Mouse (Mus musculus) heart, postnatal 0 days (tissue): ENCODE results near the gene Arf4. TPM values are rescaled to one million over a fixed set of nuclear protein-coding genes. Genes with fewer than 3 reads are reported as not detected.

Source experiments
- microRNA-seq: library from miRNA; unstranded; fragments of <30 nt; microRNA quantifications from one replicate; pipeline ENCODE4, GENCODE M21; 2016
- polyA plus RNA-seq: library from polyadenylated mRNA; unstranded; fragments of >200 nt; fragmentation: Nextera tagmentation; extraction: Ambion mirVana; gene quantifications from 2 replicates; pipeline ENCODE4 v1.2.1, GENCODE M21; 2015
- total RNA-seq: library from RNA; depleted of rRNA; stranded (reverse); fragments of >200 nt; gene quantifications from 2 replicates; pipeline ENCODE4 v1.2.3, GENCODE M21; 2014; ENCODE audit warnings: low replicate concordance; rRNA removed

The Arf4 gene
- total and polyA plus RNA-seq, 2 experiments from 2014 or later = 119 to 264 TPM

Small RNAs within 50 kb of the gene (microRNA-seq; reads per million reads assigned to microRNA genes)
- gene Mir7672 = 0.54 reads per million

Other genes with a start within 250 kb of the Arf4 start
- gene Slmap, start 103.1 kb upstream of the Arf4 start, total RNA-seq = 146 and 248 TPM in 2 replicates
- 105 and 140 TPM in 2 replicates for gene Slmap, start 103.1 kb upstream of the Arf4 start, polyA plus RNA-seq
- 20.3 and 32.4 TPM in 2 replicates for gene Dennd6a, start 64.2 kb upstream of the Arf4 start, total RNA-seq
- gene Dennd6a, start 64.2 kb upstream of the Arf4 start, polyA plus RNA-seq = 16.0 and 17.6 TPM in 2 replicates
- 9.4 and 12.0 TPM in 2 replicates for gene Pde12, start 31.8 kb downstream of the Arf4 start, total RNA-seq
- gene Pde12, start 31.8 kb downstream of the Arf4 start, polyA plus RNA-seq = 4.3 and 4.9 TPM in 2 replicates
- gene Dnah12, start 55.2 kb downstream of the Arf4 start, total RNA-seq = 6.3 TPM in 1 of 2 replicates, not detected in the other
- 0.05 TPM in 1 of 2 replicates, not detected in the other for gene Dnah12, start 55.2 kb downstream of the Arf4 start, polyA plus RNA-seq